Mouse (Mus musculus) lung, adult 2 months (tissue): Measurements from ENCODE around the gene Map3k4.

Experiments used
- CTCF ChIP-seq: fragments of 200-500 bp; IDR thresholded peaks from 2 replicates; pipeline ENCODE4 v1.5.1; 2011; ENCODE audit warnings: mild to moderate bottlenecking, low read length, control low read depth; ENCODE audit not compliant: insufficient read depth
- POLR2A ChIP-seq: fragments of 200-500 bp; IDR thresholded peaks from 2 replicates; pipeline ENCODE4 v1.6.1; 2011; ENCODE audit warnings: low read depth, mild to moderate bottlenecking, control low read depth, low read length, borderline replicate concordance; ENCODE audit errors: extremely low read depth

- TF ChIP-seq POLR2A (no peak), CTCF (no peak)
Observed at GRCm38 (mm10) chr17:12352781-12353180, 34.2 kb upstream of the Map3k4 start.
